In genomic region chr7:127475186-127475740, GRCm38 (mm10) we compare ENCODE assay signal across 28 mouse cellular contexts. TPM values are rescaled to one million over a fixed set of nuclear protein-coding genes. Genes with fewer than 3 reads are reported as not detected.
DNase-seq lines count a peak whose midpoint lies in the region; ATAC-seq lines count a peak whose summit lies in the region.
"Had no signal": no experiment of that assay in that cellular context is flagged by ENCODE, and none has a peak within 500 bp of the region (broad histone marks: within the 10 kb centered on the region; RNA-seq: fewer than 3 reads in every experiment).

No protein-coding gene starts in this region.

- H3K27me3 ChIP-seq in forebrain, embryonic 10.5 days (ENCODE audit: poor library complexity, severe bottlenecking), result no peaks in the 10 kb centered on the region
- H3K27me3 ChIP-seq in forebrain, embryonic 14.5 days (replicated peaks; ENCODE audit: control insufficient read depth, insufficient read depth, low read length), result no peaks in the 10 kb centered on the region
- H3K27me3 ChIP-seq in hindbrain, embryonic 13.5 days, result no peaks in the 10 kb centered on the region
- H3K27me3 ChIP-seq in hindbrain, embryonic 14.5 days (ENCODE audit: control insufficient read depth, insufficient read depth, low read length), result no peaks in the 10 kb centered on the region
- no peaks in the 10 kb centered on the region for H3K27me3 ChIP-seq in midbrain, embryonic 11.5 days (ENCODE audit: control insufficient read depth, insufficient read depth, low read length)
- no peaks in the 10 kb centered on the region for H3K27me3 ChIP-seq in midbrain, embryonic 16.5 days (ENCODE audit: control insufficient read depth, insufficient read depth, low read depth, low read length)
- H3K27me3 ChIP-seq: CH12.LX; limb, embryonic 12.5 days; neural tube, embryonic 15.5 days had no signal

- WGBS in forebrain, embryonic 10.5 days, result 93% methylated on average over 11 of the region's 11 CpGs
- WGBS in forebrain, embryonic 14.5 days, result 97% methylated on average over 11 of the region's 11 CpGs
- 95% methylated on average over 11 of the region's 11 CpGs for whole genome bisulfite sequencing in hindbrain, embryonic 13.5 days
- 92% methylated on average over 11 of the region's 11 CpGs for WGBS in hindbrain, embryonic 14.5 days
- 94% methylated on average over 11 of the region's 11 CpGs for WGBS in midbrain, embryonic 11.5 days
- 97% methylated on average over 11 of the region's 11 CpGs for WGBS in midbrain, embryonic 16.5 days

- no peak for ATAC-seq in forebrain, embryonic 14.5 days
- no peak for ATAC-seq in hindbrain, embryonic 13.5 days (ENCODE audit: low FRiP score)
- ATAC-seq in hindbrain, embryonic 14.5 days (ENCODE audit: low FRiP score), result no peak
- no peak for ATAC-seq in midbrain, embryonic 11.5 days (ENCODE audit: low FRiP score)
- ATAC-seq in midbrain, embryonic 16.5 days, result no peak
- ATAC-seq: activated CD4-positive, CD25-positive, alpha-beta regulatory T cell, adult 4 months; forebrain, postnatal 0 days; hindbrain, embryonic 16.5 days; lung, postnatal 0 days had no signal

- H3K36me3 ChIP-seq in forebrain, embryonic 10.5 days (replicated peaks), result peaks cover 52% of the 10 kb centered on the region
- peaks cover 40% of the 10 kb centered on the region for H3K36me3 ChIP-seq in forebrain, embryonic 14.5 days (ENCODE audit: control insufficient read depth, insufficient read depth, low read length)
- peaks cover 35% of the 10 kb centered on the region for H3K36me3 ChIP-seq in hindbrain, embryonic 13.5 days
- peaks cover 45% of the 10 kb centered on the region for H3K36me3 ChIP-seq in hindbrain, embryonic 14.5 days (replicated peaks; ENCODE audit: control insufficient read depth, insufficient read depth)
- H3K36me3 ChIP-seq in midbrain, embryonic 11.5 days (ENCODE audit: control insufficient read depth, insufficient read depth, low read length), result peaks cover 21% of the 10 kb centered on the region
- H3K36me3 ChIP-seq in midbrain, embryonic 16.5 days (ENCODE audit: control insufficient read depth, insufficient read depth, low read length), result peaks cover 21% of the 10 kb centered on the region

- 0 out of 2 replicates have a peak overlapping the region, but pooled peaks have one; percentile 11 for H3K4me3 ChIP-seq in forebrain, embryonic 10.5 days
- no peak overlapping the region for H3K4me3 ChIP-seq in forebrain, embryonic 14.5 days (ENCODE audit: low read depth, low read length)
- no peak overlapping the region for H3K4me3 ChIP-seq in hindbrain, embryonic 13.5 days
- H3K4me3 ChIP-seq in hindbrain, embryonic 14.5 days (replicated peaks; ENCODE audit: low read length), result no peak overlapping the region
- no peak overlapping the region for H3K4me3 ChIP-seq in midbrain, embryonic 11.5 days (ENCODE audit: low read depth, low read length)
- no peak overlapping the region for H3K4me3 ChIP-seq in midbrain, embryonic 16.5 days (ENCODE audit: low read depth, low read length)
- H3K4me3 ChIP-seq: limb, embryonic 12.5 days; neural tube, embryonic 15.5 days had no signal

- no peak overlapping the region for H3K9ac ChIP-seq in forebrain, embryonic 14.5 days (ENCODE audit: low read length)
- no peak overlapping the region for H3K9ac ChIP-seq in hindbrain, embryonic 13.5 days
- H3K9ac ChIP-seq in hindbrain, embryonic 14.5 days, result no peak overlapping the region
- no peak overlapping the region for H3K9ac ChIP-seq in midbrain, embryonic 11.5 days (ENCODE audit: low read length)
- H3K9ac ChIP-seq in midbrain, embryonic 16.5 days (ENCODE audit: low read depth, low read length), result no peak overlapping the region
- H3K9ac ChIP-seq: forebrain, postnatal 0 days; limb, embryonic 12.5 days; neural tube, embryonic 15.5 days had no signal

- no peak overlapping the region for H3K4me2 ChIP-seq in forebrain, embryonic 14.5 days (ENCODE audit: low read length)
- no peak overlapping the region for H3K4me2 ChIP-seq in hindbrain, embryonic 13.5 days
- H3K4me2 ChIP-seq in hindbrain, embryonic 14.5 days (replicated peaks), result no peak overlapping the region
- no peak overlapping the region for H3K4me2 ChIP-seq in midbrain, embryonic 11.5 days
- no peak overlapping the region for H3K4me2 ChIP-seq in midbrain, embryonic 16.5 days (ENCODE audit: low read length)
- H3K4me2 ChIP-seq: heart, embryonic 11.5 days; limb, embryonic 12.5 days; liver, embryonic 11.5 days; neural tube, embryonic 15.5 days had no signal

- peak; percentile 32 for DNase-seq in cerebellum, adult 11 months
- no peak for DNase-seq in cerebellum, postnatal 14 days
- DNase-seq in forebrain, embryonic 10.5 days (ENCODE audit: extremely low spot score, low spot score), result no peak
- DNase-seq in forebrain, embryonic 14.5 days (ENCODE audit: low spot score), result no peak
- DNase-seq in hindbrain, embryonic 14.5 days (ENCODE audit: low spot score), result no peak
- DNase-seq in midbrain, embryonic 11.5 days (ENCODE audit: low spot score, missing footprints), result peak; percentile 31
- DNase-seq: adrenal gland, adult 8-10 months; forebrain, postnatal 0 days; gastrocnemius, postnatal 10 days; heart, postnatal 36 days; kidney, adult 8-10 months; kidney, postnatal 14 days; layer of hippocampus, adult 9-11 months; lung, adult 18-20 months; midbrain, embryonic 14.5 days; right cerebral cortex, postnatal 14 days; thymus, postnatal 14 days had no signal

- H3K4me1 ChIP-seq in forebrain, embryonic 10.5 days, result peaks cover 45% of the 10 kb centered on the region
- H3K4me1 ChIP-seq in forebrain, embryonic 14.5 days (ENCODE audit: control insufficient read depth, insufficient read depth, low read length), result peaks cover 20% of the 10 kb centered on the region
- peaks cover 35% of the 10 kb centered on the region for H3K4me1 ChIP-seq in hindbrain, embryonic 13.5 days (replicated peaks)
- peaks cover 23% of the 10 kb centered on the region for H3K4me1 ChIP-seq in hindbrain, embryonic 14.5 days (replicated peaks; ENCODE audit: control insufficient read depth, insufficient read depth, low read length)
- peaks cover 16% of the 10 kb centered on the region for H3K4me1 ChIP-seq in midbrain, embryonic 11.5 days (ENCODE audit: control insufficient read depth, insufficient read depth, low read length)
- H3K4me1 ChIP-seq in midbrain, embryonic 16.5 days (ENCODE audit: control insufficient read depth, insufficient read depth, low read length), result peaks cover 22% of the 10 kb centered on the region

- no peak overlapping the region for H3K27ac ChIP-seq in forebrain, embryonic 10.5 days
- no peak overlapping the region for H3K27ac ChIP-seq in forebrain, embryonic 14.5 days (ENCODE audit: low read depth, low read length)
- H3K27ac ChIP-seq in hindbrain, embryonic 13.5 days, result peak overlapping the region; percentile 18; the same call in 1 of the 2 replicates
- H3K27ac ChIP-seq in hindbrain, embryonic 14.5 days, result no peak overlapping the region
- no peak overlapping the region for H3K27ac ChIP-seq in midbrain, embryonic 11.5 days (ENCODE audit: low read depth, low read length)
- H3K27ac ChIP-seq in midbrain, embryonic 16.5 days (ENCODE audit: low read length), result no peak overlapping the region
- H3K27ac ChIP-seq: limb, embryonic 12.5 days; macrophage; neural tube, embryonic 15.5 days had no signal

- no peaks in the 10 kb centered on the region for H3K9me3 ChIP-seq in forebrain, embryonic 10.5 days
- H3K9me3 ChIP-seq in forebrain, embryonic 14.5 days (replicated peaks; ENCODE audit: control insufficient read depth, low read length), result no peaks in the 10 kb centered on the region
- no peaks in the 10 kb centered on the region for H3K9me3 ChIP-seq in hindbrain, embryonic 13.5 days
- no peaks in the 10 kb centered on the region for H3K9me3 ChIP-seq in hindbrain, embryonic 14.5 days (ENCODE audit: control insufficient read depth, low read length)
- H3K9me3 ChIP-seq in midbrain, embryonic 11.5 days (ENCODE audit: control insufficient read depth, low read length), result no peaks in the 10 kb centered on the region
- no peaks in the 10 kb centered on the region for H3K9me3 ChIP-seq in midbrain, embryonic 16.5 days (replicated peaks; ENCODE audit: control insufficient read depth, low read length, poor library complexity, severe bottlenecking)
- H3K9me3 ChIP-seq: limb, embryonic 12.5 days; neural tube, embryonic 15.5 days had no signal

RNA-seq across cellular contexts. Expression of gene Fbrs, which starts 3.7 kb away (rescaled TPM):
- polyA plus RNA-seq in forebrain, embryonic 10.5 days (2016; fragmentation: Nextera tagmentation; extraction: Ambion mirVana), result 7.3 and 7.7 TPM in 2 replicates
- polyA plus RNA-seq in forebrain, embryonic 14.5 days (2014; fragmentation: Nextera tagmentation; extraction: Ambion mirVana), result 8.9 and 10.2 TPM in 2 replicates
- polyA plus RNA-seq in hindbrain, embryonic 13.5 days (2015; fragmentation: Nextera tagmentation; extraction: Ambion mirVana), result 10.8 and 13.7 TPM in 2 replicates
- polyA plus RNA-seq in hindbrain, embryonic 14.5 days (2014; fragmentation: Nextera tagmentation; extraction: Ambion mirVana), result 13.6 and 15.3 TPM in 2 replicates
- 9.8 and 10.7 TPM in 2 replicates for polyA plus RNA-seq in midbrain, embryonic 11.5 days (2014; fragmentation: Nextera tagmentation; extraction: Ambion mirVana)
- polyA plus RNA-seq in midbrain, embryonic 16.5 days (2015; fragmentation: Nextera tagmentation; extraction: Ambion mirVana), result 9.1 and 12.5 TPM in 2 replicates

RNA-seq across cellular contexts. Expression of gene Prr14, which starts 15.9 kb away (rescaled TPM):
- polyA plus RNA-seq in forebrain, embryonic 10.5 days (2016; fragmentation: Nextera tagmentation; extraction: Ambion mirVana), result 47.3 and 50.9 TPM in 2 replicates
- 44.7 and 48.5 TPM in 2 replicates for polyA plus RNA-seq in forebrain, embryonic 14.5 days (2014; fragmentation: Nextera tagmentation; extraction: Ambion mirVana)
- 40.5 and 44.0 TPM in 2 replicates for polyA plus RNA-seq in hindbrain, embryonic 13.5 days (2015; fragmentation: Nextera tagmentation; extraction: Ambion mirVana)
- 36.1 and 37.5 TPM in 2 replicates for polyA plus RNA-seq in hindbrain, embryonic 14.5 days (2014; fragmentation: Nextera tagmentation; extraction: Ambion mirVana)
- polyA plus RNA-seq in midbrain, embryonic 11.5 days (2014; fragmentation: Nextera tagmentation; extraction: Ambion mirVana), result 70.3 and 72.4 TPM in 2 replicates
- polyA plus RNA-seq in midbrain, embryonic 16.5 days (2015; fragmentation: Nextera tagmentation; extraction: Ambion mirVana), result 32.9 and 36.0 TPM in 2 replicates

RNA-seq across cellular contexts. Expression of gene Zfp689, which starts 26.3 kb away (rescaled TPM):
- 14.4 and 15.4 TPM in 2 replicates for polyA plus RNA-seq in forebrain, embryonic 10.5 days (2016; fragmentation: Nextera tagmentation; extraction: Ambion mirVana)
- 12.7 TPM in 2 replicates for polyA plus RNA-seq in forebrain, embryonic 14.5 days (2014; fragmentation: Nextera tagmentation; extraction: Ambion mirVana)
- polyA plus RNA-seq in hindbrain, embryonic 13.5 days (2015; fragmentation: Nextera tagmentation; extraction: Ambion mirVana), result 15.0 and 16.2 TPM in 2 replicates
- 12.9 and 14.0 TPM in 2 replicates for polyA plus RNA-seq in hindbrain, embryonic 14.5 days (2014; fragmentation: Nextera tagmentation; extraction: Ambion mirVana)
- 12.6 and 15.0 TPM in 2 replicates for polyA plus RNA-seq in midbrain, embryonic 11.5 days (2014; fragmentation: Nextera tagmentation; extraction: Ambion mirVana)
- polyA plus RNA-seq in midbrain, embryonic 16.5 days (2015; fragmentation: Nextera tagmentation; extraction: Ambion mirVana), result 16.5 and 17.6 TPM in 2 replicates

RNA-seq across cellular contexts. Expression of gene Srcap, which starts 36.5 kb away (rescaled TPM):
- polyA plus RNA-seq in forebrain, embryonic 10.5 days (2016; fragmentation: Nextera tagmentation; extraction: Ambion mirVana), result 52.8 and 63.6 TPM in 2 replicates
- polyA plus RNA-seq in forebrain, embryonic 14.5 days (2014; fragmentation: Nextera tagmentation; extraction: Ambion mirVana), result 25.3 and 43.6 TPM in 2 replicates
- 51.3 and 53.7 TPM in 2 replicates for polyA plus RNA-seq in hindbrain, embryonic 13.5 days (2015; fragmentation: Nextera tagmentation; extraction: Ambion mirVana)
- polyA plus RNA-seq in hindbrain, embryonic 14.5 days (2014; fragmentation: Nextera tagmentation; extraction: Ambion mirVana), result 62.1 and 67.3 TPM in 2 replicates
- 49.6 and 52.1 TPM in 2 replicates for polyA plus RNA-seq in midbrain, embryonic 11.5 days (2014; fragmentation: Nextera tagmentation; extraction: Ambion mirVana)
- 38.4 and 49.5 TPM in 2 replicates for polyA plus RNA-seq in midbrain, embryonic 16.5 days (2015; fragmentation: Nextera tagmentation; extraction: Ambion mirVana)

RNA-seq across cellular contexts. Expression of gene Gm42715, which starts 44.1 kb away (rescaled TPM):
- 15.9 and 18.4 TPM in 2 replicates for polyA plus RNA-seq in forebrain, embryonic 10.5 days (2016; fragmentation: Nextera tagmentation; extraction: Ambion mirVana)
- 12.6 and 16.6 TPM in 2 replicates for polyA plus RNA-seq in forebrain, embryonic 14.5 days (2014; fragmentation: Nextera tagmentation; extraction: Ambion mirVana)
- polyA plus RNA-seq in hindbrain, embryonic 13.5 days (2015; fragmentation: Nextera tagmentation; extraction: Ambion mirVana), result 17.6 and 19.0 TPM in 2 replicates
- polyA plus RNA-seq in hindbrain, embryonic 14.5 days (2014; fragmentation: Nextera tagmentation; extraction: Ambion mirVana), result 15.6 TPM in 2 replicates
- polyA plus RNA-seq in midbrain, embryonic 11.5 days (2014; fragmentation: Nextera tagmentation; extraction: Ambion mirVana), result 19.2 and 20.2 TPM in 2 replicates
- 14.1 and 15.7 TPM in 2 replicates for polyA plus RNA-seq in midbrain, embryonic 16.5 days (2015; fragmentation: Nextera tagmentation; extraction: Ambion mirVana)

Comparison
In these comparisons a context has a peak if more than half of its experiments do, and no peak if none do; other contexts are left out.
1. DNase-seq: peak in cerebellum, adult 11 months (single experiment) and midbrain, embryonic 11.5 days (single experiment); none in cerebellum, postnatal 14 days (0 of 2), forebrain, embryonic 10.5 days (single experiment), forebrain, embryonic 14.5 days (single experiment) and hindbrain, embryonic 14.5 days (single experiment).